Mouse (Mus musculus) midbrain, postnatal 0 days (tissue): Measurements from ENCODE around the gene Mttp. TPM values are rescaled to one million over a fixed set of nuclear protein-coding genes. Genes with fewer than 3 reads are reported as not detected.

Experiments
- ATAC-seq: fragments of 200-750 bp; cut with Nextera tagmentation; 2 replicates; pipeline ENCODE4 v1.8.0; 2017; ENCODE audit warnings: moderate number of reproducible peaks, mild to moderate bottlenecking, moderate TSS enrichment, moderate library complexity; ENCODE audit not compliant: low FRiP score
- DNase-seq: peaks from one replicate; pipeline ENCODE4 v3.0.0-alpha.2; 2015; ENCODE audit warnings: low spot score
- H3K27ac ChIP-seq: fragments of 300-500 bp; sonication (generic); 2 replicates; pipeline ENCODE4 v1.5.1; 2014; ENCODE audit warnings: low read depth, mild to moderate bottlenecking, low read length, mixed read lengths
- H3K27me3 ChIP-seq: fragments of 300-500 bp; sonication (generic); 2 replicates; pipeline ENCODE4 v1.6.1; 2014; ENCODE audit warnings: low read length, control low read depth, mixed read lengths; ENCODE audit not compliant: insufficient read depth
- H3K36me3 ChIP-seq: fragments of 300-500 bp; sonication (generic); 2 replicates; pipeline ENCODE4 v1.6.1; 2014; ENCODE audit warnings: low read length, control low read depth, mixed read lengths; ENCODE audit not compliant: insufficient read depth
- H3K4me1 ChIP-seq: fragments of 300-500 bp; sonication (generic); 2 replicates; pipeline ENCODE4 v1.6.1; 2014; ENCODE audit warnings: mild to moderate bottlenecking, control low read depth, antibody characterized with exemption, low read length, mixed read lengths; ENCODE audit not compliant: insufficient read depth
- H3K4me2 ChIP-seq: fragments of 300-500 bp; sonication (generic); 2 replicates; pipeline ENCODE4 v1.6.1; 2014; ENCODE audit warnings: low read depth, mild to moderate bottlenecking, low read length, mixed read lengths; ENCODE audit not compliant: poor library complexity, severe bottlenecking
- H3K4me3 ChIP-seq: fragments of 300-500 bp; sonication (generic); 2 replicates; pipeline ENCODE4 v1.5.1; 2014; ENCODE audit warnings: low read depth, mild to moderate bottlenecking, low read length, moderate library complexity
- H3K9ac ChIP-seq: fragments of 300-500 bp; sonication (generic); replicated peaks from 2 replicates; pipeline ENCODE4 v1.6.1; 2014; ENCODE audit warnings: mild to moderate bottlenecking, low read length, moderate library complexity, mixed read lengths; ENCODE audit not compliant: poor library complexity, severe bottlenecking
- H3K9me3 ChIP-seq: fragments of 300-500 bp; sonication (generic); 2 replicates; pipeline ENCODE4 v1.6.1; 2016; ENCODE audit warnings: low read length, control low read depth
- CTCF ChIP-seq: IDR thresholded peaks from 2 replicates; pipeline ENCODE4 v1.5.1; 2016; ENCODE audit warnings: antibody characterized with exemption, mild to moderate bottlenecking
- WGBS: fragments of 180-500 bp; shearing (Covaris S2); extraction: QIAGEN DNeasy Blood & Tissue Kit; methylation state at CpG from one replicate; pipeline ENCODE4 v1.1.7; 2014; 5-methylcytosine and 5-hydroxymethylcytosine counted together
- polyA plus RNA-seq: library from polyadenylated mRNA; unstranded; fragments of >200 nt; fragmentation: Nextera tagmentation; extraction: Ambion mirVana; gene quantifications from 2 replicates; pipeline ENCODE4 v1.2.1, GENCODE M21; 2015
- total RNA-seq: library from RNA; depleted of rRNA; stranded (reverse); fragments of >200 nt; gene quantifications from 2 replicates; pipeline ENCODE4 v1.2.3, GENCODE M21; 2014

Gene Mttp
- total and polyA plus RNA-seq, 2 experiments from 2014 or later = 4.9 to 6.7 TPM

DNA sequence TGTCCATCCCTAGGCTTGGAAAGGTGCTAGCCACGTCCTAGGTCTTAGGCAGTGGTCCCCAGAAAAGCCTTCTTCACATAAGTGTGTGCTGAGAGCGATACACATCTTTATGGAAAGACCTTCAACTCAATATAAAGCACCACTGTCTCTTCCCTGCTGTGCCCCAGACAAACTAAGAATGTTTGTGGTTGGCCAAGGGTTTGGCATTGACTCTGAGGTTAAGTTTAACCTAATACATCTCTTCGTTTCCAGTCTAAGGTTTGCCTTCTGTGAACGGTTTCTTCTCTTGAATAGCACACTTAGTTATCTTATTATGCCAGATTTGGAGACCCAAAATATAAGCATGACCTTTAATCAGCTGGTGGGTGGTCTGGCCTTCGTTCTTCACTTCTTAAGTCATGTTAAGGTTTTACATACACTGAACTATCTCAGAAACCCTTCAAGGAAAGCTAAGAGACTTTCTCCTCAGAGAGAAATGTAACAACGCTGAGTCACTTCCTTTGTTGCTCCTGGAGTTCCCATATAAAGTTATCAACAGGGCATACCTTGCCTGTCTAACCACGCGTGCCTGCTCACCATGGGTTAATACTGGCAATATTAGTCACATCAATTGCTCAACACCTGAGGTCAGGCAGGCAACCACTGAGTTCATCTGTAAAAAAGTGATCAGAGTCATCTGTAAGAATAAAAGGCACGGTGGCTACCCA lies 83.4 kb downstream of the Mttp start:
- no peak for ATAC-seq
- H3K4me2 ChIP-seq = no peak overlapping the region
- 92% methylated on average over 9 of the region's 9 CpGs for WGBS
- no peaks in the 10 kb centered on the region for H3K4me1 ChIP-seq
- no peak for TF ChIP-seq CTCF
- H3K36me3 ChIP-seq = no peaks in the 10 kb centered on the region
- no peak for DNase-seq
- H3K27ac ChIP-seq = no peak overlapping the region
- H3K9ac ChIP-seq = no peak overlapping the region
- no peaks in the 10 kb centered on the region for H3K27me3 ChIP-seq
- H3K9me3 ChIP-seq = no peaks in the 10 kb centered on the region
- no peak overlapping the region for H3K4me3 ChIP-seq

DNA sequence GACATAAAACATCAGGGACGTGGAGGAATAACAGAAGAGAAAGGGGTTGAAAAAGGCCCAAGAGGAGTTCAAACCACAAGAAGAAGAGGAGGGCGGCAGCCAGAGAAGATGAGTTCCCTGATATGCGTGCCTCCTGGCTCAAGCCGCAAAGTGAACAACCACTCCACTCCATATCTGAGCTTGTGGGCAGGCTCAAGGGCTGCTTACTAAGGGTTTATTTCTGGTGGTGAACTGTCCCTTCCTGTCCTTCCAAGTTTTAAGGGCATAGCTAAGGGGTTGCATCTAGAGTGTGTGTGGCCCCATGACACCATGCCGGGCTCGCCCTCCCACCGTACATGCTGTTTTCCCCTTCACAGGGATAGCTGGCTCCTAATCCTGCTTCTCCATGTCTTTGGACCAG lies 84.3 kb downstream of the Mttp start:
- DNase-seq = no peak
- Histone ChIP-seq H3K27ac (no peak overlapping the region), H3K27me3 (no peaks in the 10 kb centered on the region), H3K4me3 (no peak overlapping the region), H3K36me3 (no peaks in the 10 kb centered on the region), H3K4me2 (no peak overlapping the region), H3K4me1 (no peaks in the 10 kb centered on the region), H3K9ac (no peak overlapping the region), H3K9me3 (no peaks in the 10 kb centered on the region)
- ATAC-seq = no peak
- TF ChIP-seq CTCF = no peak
- 97% methylated on average over 7 of the region's 7 CpGs for WGBS

DNA sequence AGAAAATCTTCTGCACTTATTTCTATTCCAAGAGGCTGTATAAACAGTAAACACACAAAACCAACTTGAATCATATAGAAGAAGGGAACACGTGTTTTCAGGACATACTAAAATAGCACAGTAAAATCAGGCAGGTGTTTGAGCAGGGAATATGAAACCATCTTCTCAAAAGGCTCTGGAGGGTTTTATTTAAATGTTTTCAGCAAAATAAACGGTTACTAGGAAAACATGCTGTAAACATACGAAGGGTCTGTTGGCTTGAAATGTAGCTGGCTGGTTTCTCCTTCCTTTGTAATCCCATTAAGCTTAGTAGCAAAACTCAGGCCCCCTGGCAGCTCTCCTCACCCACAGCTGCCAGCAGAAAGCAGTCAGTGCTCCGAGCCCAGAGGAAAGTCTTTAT lies 86.5 kb downstream of the Mttp start:
- 37% methylated on average over 4 of the region's 4 CpGs for WGBS
- no peak for ATAC-seq
- Histone ChIP-seq H3K4me3 (no peak overlapping the region), H3K4me2 (no peak overlapping the region), H3K36me3 (no peaks in the 10 kb centered on the region), H3K9me3 (no peaks in the 10 kb centered on the region), H3K9ac (no peak overlapping the region), H3K27me3 (no peaks in the 10 kb centered on the region), H3K4me1 (no peaks in the 10 kb centered on the region), H3K27ac (no peak overlapping the region)
- no peak for TF ChIP-seq CTCF
- peak; percentile 32 for DNase-seq

DNA sequence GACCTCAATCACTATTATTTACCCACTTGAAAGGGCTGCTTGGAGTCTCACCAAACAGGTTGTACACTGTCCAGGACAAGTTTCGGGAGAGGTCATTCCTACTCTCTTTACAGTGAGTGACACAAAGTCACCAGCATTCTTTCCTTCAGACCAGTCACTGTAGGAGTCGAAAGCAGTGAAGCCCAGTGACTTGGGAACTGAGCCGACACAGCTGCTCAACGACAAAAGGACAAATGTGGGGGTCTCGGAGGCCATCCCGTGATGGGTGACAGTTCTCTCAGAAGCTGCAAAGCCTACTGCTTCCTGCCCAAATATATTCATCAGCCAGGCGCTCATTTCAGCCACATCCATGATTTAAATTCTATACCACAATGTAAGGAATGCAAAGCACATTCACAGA lies 87.8 kb downstream of the Mttp start:
- Histone ChIP-seq H3K27ac (no peak overlapping the region), H3K36me3 (no peaks in the 10 kb centered on the region), H3K27me3 (no peaks in the 10 kb centered on the region), H3K9me3 (no peaks in the 10 kb centered on the region), H3K4me1 (no peaks in the 10 kb centered on the region), H3K9ac (no peak overlapping the region), H3K4me2 (no peak overlapping the region), H3K4me3 (no peak overlapping the region)
- no peak for TF ChIP-seq CTCF
- WGBS = 46% methylated on average over 7 of the region's 7 CpGs
- no peak for ATAC-seq
- DNase-seq = no peak

DNA sequence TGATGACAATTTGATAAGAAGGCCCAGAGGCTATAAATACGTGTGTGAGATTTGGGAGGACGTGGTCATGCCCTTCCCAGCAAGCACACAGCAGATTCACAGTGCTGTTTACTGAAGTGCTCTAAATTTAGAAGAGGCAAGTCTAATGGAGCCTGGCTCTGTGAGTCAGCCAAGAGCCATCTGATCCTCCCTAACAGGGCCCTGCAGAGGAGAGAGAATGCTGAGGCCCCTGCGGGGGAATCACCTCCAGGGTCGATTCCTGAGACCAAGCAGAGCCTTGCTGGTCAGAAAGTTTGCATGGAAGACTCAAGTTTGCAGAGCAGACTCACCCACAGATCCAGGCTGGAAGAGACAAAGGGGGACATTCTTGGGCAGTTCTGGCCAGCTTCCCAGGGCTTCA lies 90.8 kb downstream of the Mttp start:
- no peak overlapping the region for H3K4me2 ChIP-seq
- H3K9me3 ChIP-seq = no peaks in the 10 kb centered on the region
- WGBS = 56% methylated on average over 4 of the region's 4 CpGs
- ATAC-seq (no peak), DNase-seq (no peak)
- H3K4me1 ChIP-seq = no peaks in the 10 kb centered on the region
- no peak overlapping the region for H3K27ac ChIP-seq
- no peaks in the 10 kb centered on the region for H3K27me3 ChIP-seq
- H3K9ac ChIP-seq = no peak overlapping the region
- H3K4me3 ChIP-seq = no peak overlapping the region
- TF ChIP-seq CTCF = no peak
- H3K36me3 ChIP-seq = no peaks in the 10 kb centered on the region

- no peak for TF ChIP-seq CTCF
- no peaks in the 10 kb centered on the region for H3K27me3 ChIP-seq
Measured at GRCm38 (mm10) chr3:138051431-138051830, 93.3 kb downstream of the Mttp start.

More at GRCm38 (mm10) chr3:138051431-138051830, 93.3 kb downstream of the Mttp start:
- Histone ChIP-seq H3K9ac (no peak overlapping the region), H3K4me2 (no peak overlapping the region), H3K4me3 (no peak overlapping the region), H3K36me3 (no peaks in the 10 kb centered on the region), H3K4me1 (no peaks in the 10 kb centered on the region), H3K9me3 (no peaks in the 10 kb centered on the region), H3K27ac (no peak overlapping the region)
- DNase-seq (no peak), ATAC-seq (no peak)
- WGBS = 75% methylated on average over 3 of the region's 3 CpGs
